In the genomic region with DNA sequence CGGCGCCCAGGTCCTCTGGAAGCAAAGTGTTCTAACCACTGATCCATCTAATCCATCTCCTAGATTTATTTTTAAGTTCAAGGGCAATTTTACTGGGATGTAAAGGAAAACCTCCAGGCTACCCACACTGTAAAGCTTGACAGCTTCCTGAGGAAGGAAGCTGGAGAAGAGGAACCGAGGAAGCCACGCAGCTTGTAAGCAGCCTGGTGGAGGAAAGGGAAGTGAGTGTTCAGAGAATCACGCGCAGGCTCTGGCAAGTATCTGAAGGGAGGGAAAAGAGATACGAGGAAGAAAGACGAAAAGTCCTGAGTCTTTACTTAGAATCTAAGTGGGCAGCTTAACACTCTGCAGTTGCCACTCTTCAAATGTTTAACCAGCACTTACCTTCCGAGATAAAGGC, we compare ENCODE assay signal across 21 mouse cellular contexts. TPM values are rescaled to one million over a fixed set of nuclear protein-coding genes. Genes with fewer than 3 reads are reported as not detected.
DNase-seq lines count a peak whose midpoint lies in the region; ATAC-seq and TF ChIP-seq lines count a peak whose summit lies in the region.
"Had no signal": no experiment of that assay in that cellular context is flagged by ENCODE, and none has a peak within 500 bp of the region (broad histone marks: within the 10 kb centered on the region; RNA-seq: fewer than 3 reads in every experiment).

No protein-coding gene starts in this region.

- peaks cover 2% of the 10 kb centered on the region; the same call in 1 of the 2 replicates for H3K4me1 ChIP-seq in kidney, adult 2 months (ENCODE audit: control insufficient read depth, insufficient read depth, low read length)
- 0 out of 2 replicates have a peak, but pooled peaks cover 3% of the 10 kb centered on the region for H3K4me1 ChIP-seq in liver, postnatal 0 days (ENCODE audit: insufficient read depth)
- peaks cover 19% of the 10 kb centered on the region for H3K4me1 ChIP-seq in liver, embryonic 12.5 days

- DNase-seq in kidney, adult 2 months, result no peak
- DNase-seq in kidney, adult 8-10 months, result no peak
- no peak for DNase-seq in liver, postnatal 0 days
- peak; percentile 32 for DNase-seq in MEL-GATA-1-ER (ENCODE audit: extremely low read depth, low read depth)
- no peak for DNase-seq in adrenal gland, adult 18-20 months (ENCODE audit: low spot score in 2 of 2)
- DNase-seq in frontal cortex, postnatal 10 days (ENCODE audit: low spot score in 2 of 2), result no peak
- DNase-seq: adrenal gland, postnatal 25 days; cerebellum, postnatal 10 days; gastrocnemius, postnatal 36 days; kidney, adult 18-20 months; lung, postnatal 10 days; midbrain, embryonic 14.5 days; spleen, adult 18-20 months had no signal

- H3K27ac ChIP-seq in kidney, adult 2 months (ENCODE audit: insufficient read depth, low read depth, low read length), result peak overlapping the region; percentile 29; the same call in 1 of the 2 replicates
- peak overlapping the region; percentile 62 for H3K27ac ChIP-seq in liver, postnatal 0 days (ENCODE audit: low read depth)
- no peak overlapping the region for H3K27ac ChIP-seq in liver, embryonic 12.5 days
- H3K27ac ChIP-seq: hindbrain, embryonic 10.5 days; limb, embryonic 15.5 days; stomach, embryonic 15.5 days had no signal

- no peak overlapping the region for H3K4me3 ChIP-seq in kidney, adult 2 months (ENCODE audit: insufficient read depth, low read depth, low read length)
- H3K4me3 ChIP-seq in liver, postnatal 0 days (ENCODE audit: low read depth, low read length), result no peak overlapping the region
- no peak overlapping the region for H3K4me3 ChIP-seq in liver, embryonic 12.5 days
- H3K4me3 ChIP-seq: hindbrain, embryonic 10.5 days; limb, embryonic 15.5 days; stomach, embryonic 15.5 days had no signal

- TF ChIP-seq EP300 in liver, postnatal 0 days (IDR thresholded peaks at IDR 0.05; ENCODE audit: low read depth), result no peak

- ATAC-seq in liver, postnatal 0 days, result no peak
- no peak for ATAC-seq in liver, embryonic 12.5 days
- peak; percentile 44 for ATAC-seq in granulocyte monocyte progenitor cell, adult 5-6 weeks (replicated peaks; ENCODE audit: poor library complexity, severe bottlenecking)

- H3K27me3 ChIP-seq in kidney, adult 2 months (replicated peaks; ENCODE audit: control insufficient read depth, insufficient read depth, low read length), result no peaks in the 10 kb centered on the region
- no peaks in the 10 kb centered on the region for H3K27me3 ChIP-seq in liver, postnatal 0 days (ENCODE audit: insufficient read depth, low read length)
- H3K27me3 ChIP-seq in liver, embryonic 12.5 days (replicated peaks), result no peaks in the 10 kb centered on the region
- H3K27me3 ChIP-seq: limb, embryonic 15.5 days; stomach, embryonic 15.5 days had no signal

- WGBS in kidney, adult 2 months, result 62% methylated on average over 9 of the region's 9 CpGs
- WGBS in liver, postnatal 0 days (ENCODE audit: insufficient replicate concordance), result 44% methylated on average over 9 of the region's 9 CpGs
- 49% methylated on average over 9 of the region's 9 CpGs for WGBS in liver, embryonic 12.5 days (ENCODE audit: insufficient replicate concordance)

- TF ChIP-seq CTCF in kidney, adult 2 months (conservative IDR thresholded peaks at IDR 0.05; ENCODE audit: insufficient read depth, insufficient read length, low read depth, low read length), result no peak
- no peak for TF ChIP-seq CTCF in liver, postnatal 0 days (IDR thresholded peaks at IDR 0.05; ENCODE audit: low read depth)

- no peak overlapping the region for H3K9ac ChIP-seq in liver, postnatal 0 days (replicated peaks)
- no peak overlapping the region for H3K9ac ChIP-seq in liver, embryonic 12.5 days
- H3K9ac ChIP-seq: limb, embryonic 15.5 days; stomach, embryonic 15.5 days had no signal

- H3K9me3 ChIP-seq in liver, postnatal 0 days (ENCODE audit: low read length), result no peaks in the 10 kb centered on the region
- H3K9me3 ChIP-seq in liver, embryonic 12.5 days (replicated peaks), result no peaks in the 10 kb centered on the region
- H3K9me3 ChIP-seq: hindbrain, embryonic 10.5 days; limb, embryonic 15.5 days; stomach, embryonic 15.5 days had no signal

- peak overlapping the region; percentile 33; the same call in 1 of the 2 replicates for H3K4me2 ChIP-seq in liver, postnatal 0 days (ENCODE audit: low read depth, low read length)
- H3K4me2 ChIP-seq in liver, embryonic 12.5 days, result no peak overlapping the region
- H3K4me2 ChIP-seq: limb, embryonic 15.5 days; stomach, embryonic 15.5 days had no signal

- no peak for TF ChIP-seq POLR2A in kidney, adult 2 months (IDR thresholded peaks at IDR 0.05; ENCODE audit: low read depth, low read length)

- H3K36me3 ChIP-seq in kidney, adult 2 months (ENCODE audit: control insufficient read depth, insufficient read depth, low read length), result peaks cover 4% of the 10 kb centered on the region
- peaks cover 31% of the 10 kb centered on the region for H3K36me3 ChIP-seq in liver, postnatal 0 days (replicated peaks; ENCODE audit: insufficient read depth, low read length)
- peaks cover 54% of the 10 kb centered on the region for H3K36me3 ChIP-seq in liver, embryonic 12.5 days

RNA-seq across cellular contexts. Expression of a gene that starts 3.0 kb away (rescaled TPM):
- polyA plus RNA-seq in kidney, adult 2 months (2012; rRNA removed), result 9.7 and 10.6 TPM in 2 replicates
- polyA plus RNA-seq in liver, postnatal 0 days (2015; fragmentation: Nextera tagmentation; extraction: Ambion mirVana), result 5.0 and 6.1 TPM in 2 replicates
- 5.9 TPM in 2 replicates for polyA plus RNA-seq in liver, embryonic 12.5 days (2016; fragmentation: Nextera tagmentation; extraction: Ambion mirVana)
- 7.9 and 10.1 TPM in 2 replicates for total RNA-seq in granulocyte monocyte progenitor cell, adult 5-6 weeks (2014; fragmentation: Nextera tagmentation)
- 9.1 and 9.2 TPM in 2 replicates for total RNA-seq in granulocyte monocyte progenitor cell, adult 5-6 weeks (2017)
- total RNA-seq in adrenal gland, adult 18-20 months (2021), result 10 to 100 TPM; 10.0 to 11.1 TPM

RNA-seq across cellular contexts. Expression of a gene that starts 3.4 kb away (rescaled TPM):
- polyA plus RNA-seq in kidney, adult 2 months (2012; rRNA removed), result 14.8 and 15.3 TPM in 2 replicates
- 4.0 and 4.1 TPM in 2 replicates for polyA plus RNA-seq in liver, postnatal 0 days (2015; fragmentation: Nextera tagmentation; extraction: Ambion mirVana)
- polyA plus RNA-seq in liver, embryonic 12.5 days (2016; fragmentation: Nextera tagmentation; extraction: Ambion mirVana), result 7.7 and 8.8 TPM in 2 replicates
- total RNA-seq in granulocyte monocyte progenitor cell, adult 5-6 weeks (2014; fragmentation: Nextera tagmentation), result 29.0 and 31.4 TPM in 2 replicates
- 4.5 and 7.1 TPM in 2 replicates for total RNA-seq in granulocyte monocyte progenitor cell, adult 5-6 weeks (2017)
- 10 to 100 TPM; 13.7 to 19.0 TPM for total RNA-seq in adrenal gland, adult 18-20 months (2021)

RNA-seq across cellular contexts. Expression of a gene that starts 28.3 kb away (rescaled TPM):
- polyA plus RNA-seq in kidney, adult 2 months (2012; rRNA removed), result 0.03 TPM in 1 of 2 replicates, not detected in the other
- not detected in 2 replicates for polyA plus RNA-seq in liver, postnatal 0 days (2015; fragmentation: Nextera tagmentation; extraction: Ambion mirVana)
- not detected in 2 replicates for polyA plus RNA-seq in liver, embryonic 12.5 days (2016; fragmentation: Nextera tagmentation; extraction: Ambion mirVana)
- not detected in 2 replicates for total RNA-seq in granulocyte monocyte progenitor cell, adult 5-6 weeks (2014; fragmentation: Nextera tagmentation)
- not detected in 2 replicates for total RNA-seq in granulocyte monocyte progenitor cell, adult 5-6 weeks (2017)
- not detected for total RNA-seq in adrenal gland, adult 18-20 months (2021)
- total RNA-seq: adrenal gland, postnatal 25 days; gastrocnemius, postnatal 36 days; left cerebral cortex, postnatal 14 days had no signal
- polyA plus RNA-seq: forebrain, embryonic 11.5 days; hindbrain, embryonic 10.5 days; midbrain, embryonic 14.5 days; thymus, postnatal 0 days had no signal
